Mouse (Mus musculus): Measurements from ENCODE around the gene 4930544D05Rik. TPM values are rescaled to one million over a fixed set of nuclear protein-coding genes. Genes with fewer than 3 reads are reported as not detected.

4930544D05Rik gene
- polyA plus RNA-seq, 1 experiment = not detected

DNA sequence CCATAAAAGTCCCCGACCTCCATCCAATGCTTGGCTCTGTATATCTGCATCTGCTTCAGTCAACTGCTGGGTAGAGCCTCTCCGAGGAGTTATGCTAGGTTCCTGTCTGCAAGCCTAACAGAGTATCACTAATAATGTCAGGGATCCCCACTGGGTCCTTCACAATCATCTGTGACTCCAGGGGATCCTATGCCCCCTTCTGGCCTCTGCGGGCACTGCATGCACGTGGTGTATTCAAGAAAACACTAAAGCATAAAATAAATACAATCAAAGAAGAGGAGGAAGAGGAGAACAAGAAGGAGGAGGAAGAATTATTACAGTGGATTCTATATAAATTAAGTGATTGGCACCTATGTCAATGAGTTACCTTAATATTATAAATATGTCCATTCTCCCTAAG lies 9.8 kb downstream of the 4930544D05Rik start:
- TF ChIP-seq GATA1 (IDR thresholded peaks at IDR 0.05; ENCODE audit: low read length) = no peak

DNA sequence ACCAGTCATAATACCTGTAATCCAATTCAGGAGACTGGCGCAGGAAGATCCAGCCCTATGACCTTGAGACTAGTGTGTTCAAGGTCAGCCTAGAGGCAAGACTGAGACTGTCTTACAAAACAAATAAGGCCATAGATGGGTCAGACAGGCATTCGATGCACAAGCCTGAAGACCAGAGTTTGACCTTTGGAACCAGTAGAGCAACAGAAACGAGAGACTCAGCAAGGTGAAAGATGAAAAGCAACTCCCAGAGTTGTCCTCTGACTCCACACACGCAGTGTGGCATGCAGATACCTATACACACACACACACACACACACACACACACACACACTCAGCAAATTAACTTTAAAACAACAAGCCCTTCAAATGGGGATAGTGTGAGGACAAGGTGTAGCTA lies 11.2 kb downstream of the 4930544D05Rik start:
- no peak for TF ChIP-seq GATA1 (IDR thresholded peaks at IDR 0.05; ENCODE audit: low read length)

DNA sequence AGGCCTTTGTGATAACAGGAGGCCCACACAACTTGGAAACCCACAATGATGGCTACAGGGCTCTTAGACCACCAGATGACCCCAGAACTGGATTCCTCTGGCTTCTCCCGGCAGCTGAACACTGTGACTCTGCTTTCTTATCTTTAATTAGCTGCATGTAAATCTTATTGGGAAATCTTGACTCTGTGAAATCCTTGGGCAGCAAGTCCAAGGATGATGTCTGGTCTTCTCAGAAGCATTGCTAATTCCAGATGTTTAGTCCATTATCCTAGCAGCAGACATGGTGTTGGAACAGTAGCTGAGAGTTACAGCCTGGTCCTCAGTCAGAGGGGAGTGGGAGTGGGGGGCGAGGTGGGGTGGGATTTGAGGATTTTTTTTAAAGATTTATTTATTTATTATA lies 12.8 kb downstream of the 4930544D05Rik start:
- no peak for TF ChIP-seq GATA1 (IDR thresholded peaks at IDR 0.05; ENCODE audit: low read length)

DNA sequence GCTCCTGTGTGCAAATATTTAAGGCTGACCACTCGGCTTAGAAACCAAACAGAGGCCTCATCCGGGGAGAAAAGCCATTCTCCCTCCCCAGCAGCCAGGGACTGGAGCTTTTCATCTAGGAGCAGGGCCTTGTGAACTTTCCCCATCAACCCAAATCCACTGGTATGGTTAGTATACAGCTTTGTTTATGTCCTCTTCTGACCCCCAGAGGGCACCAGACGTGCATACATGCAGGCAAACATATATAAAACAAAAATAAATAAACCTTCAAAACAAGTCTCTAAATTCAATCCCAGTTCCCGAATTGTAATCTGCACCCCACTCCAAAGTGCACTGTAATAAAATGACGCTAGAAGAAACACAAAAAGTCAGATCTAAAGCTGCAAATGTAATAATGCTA lies 13.9 kb downstream of the 4930544D05Rik start:
- TF ChIP-seq GATA1 (IDR thresholded peaks at IDR 0.05; ENCODE audit: low read length) = no peak

DNA sequence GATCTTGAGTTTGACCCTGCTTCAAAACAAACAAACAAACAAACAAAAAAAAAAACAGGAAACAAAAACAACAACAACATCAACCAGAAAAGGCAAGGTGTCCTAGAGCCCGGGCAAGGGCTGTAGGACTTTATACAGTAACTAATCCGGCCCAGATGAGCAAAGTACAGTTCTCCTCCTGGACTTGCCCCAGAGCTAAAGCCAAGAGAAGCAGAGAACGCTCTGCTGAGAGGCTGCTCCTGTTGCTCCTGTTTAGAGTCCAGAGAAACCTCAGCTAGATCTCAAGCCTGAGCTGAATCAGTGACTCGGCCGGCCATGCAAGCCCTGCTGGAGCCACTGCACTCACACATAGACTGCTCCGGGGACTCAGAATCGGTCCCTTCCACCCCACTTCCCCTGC lies 14.5 kb downstream of the 4930544D05Rik start:
- no peak for TF ChIP-seq GATA1 (IDR thresholded peaks at IDR 0.05; ENCODE audit: low read length)

DNA sequence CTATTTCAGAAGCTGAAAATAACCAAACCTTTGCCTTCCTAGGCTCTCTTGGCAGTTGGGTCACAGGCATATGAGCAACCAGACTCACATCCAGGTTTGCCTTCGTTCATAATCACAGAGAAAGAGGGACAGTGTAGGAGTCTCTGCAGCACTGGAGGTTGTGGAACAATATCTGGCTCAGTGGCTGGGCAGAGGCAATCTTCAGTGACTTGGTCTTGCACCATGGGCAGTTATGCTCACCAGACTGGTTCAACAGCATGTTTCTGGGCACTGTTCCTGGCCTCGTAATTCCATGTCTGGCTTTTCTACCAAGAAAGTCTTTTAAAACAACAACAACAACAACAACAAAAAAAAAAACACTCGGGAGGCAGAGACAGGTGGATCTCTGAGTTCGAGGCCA lies 20.0 kb downstream of the 4930544D05Rik start:
- TF ChIP-seq GATA1 (IDR thresholded peaks at IDR 0.05; ENCODE audit: low read length) = no peak

DNA sequence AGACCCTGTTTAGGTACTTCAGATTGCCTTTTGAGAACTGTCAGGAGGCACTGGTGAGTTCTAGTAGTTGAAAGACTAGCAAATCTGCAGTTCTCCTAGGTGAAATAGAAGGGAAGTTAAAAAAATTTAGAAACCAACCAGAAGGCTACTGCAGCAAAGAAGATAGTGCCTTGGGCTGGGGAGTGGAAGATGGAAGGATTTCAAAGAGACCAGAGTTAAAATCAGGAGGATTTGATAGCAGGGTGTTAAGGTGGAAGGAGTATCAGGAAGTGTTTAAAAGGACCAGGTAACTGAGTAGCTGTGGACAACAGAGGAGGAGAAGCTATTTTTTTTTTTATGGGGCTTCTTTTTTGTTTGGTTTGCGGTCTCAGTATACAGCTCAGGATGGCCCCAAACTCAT lies 22.1 kb downstream of the 4930544D05Rik start:
- TF ChIP-seq GATA1 (IDR thresholded peaks at IDR 0.05; ENCODE audit: low read length) = no peak

DNA sequence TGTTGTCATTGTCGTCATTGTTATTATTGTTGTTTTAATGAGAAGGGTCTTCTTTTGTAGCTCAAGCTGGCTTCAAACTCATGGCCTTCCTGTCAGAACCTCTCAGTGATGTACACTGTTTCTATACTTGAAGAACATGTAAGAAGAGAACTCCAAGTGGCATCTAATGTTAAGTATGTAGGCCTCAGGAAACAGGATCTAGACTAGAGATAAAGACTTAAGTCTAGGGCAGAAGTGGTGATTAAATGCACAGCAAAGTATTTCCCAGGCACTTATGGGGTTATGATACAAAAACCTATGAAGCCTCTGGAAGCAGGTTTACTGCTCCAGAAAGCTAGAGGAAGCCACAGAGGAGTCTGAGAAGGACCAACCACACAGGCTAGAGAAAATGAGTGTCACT lies 22.6 kb downstream of the 4930544D05Rik start:
- TF ChIP-seq GATA1 (IDR thresholded peaks at IDR 0.05; ENCODE audit: low read length) = no peak

DNA sequence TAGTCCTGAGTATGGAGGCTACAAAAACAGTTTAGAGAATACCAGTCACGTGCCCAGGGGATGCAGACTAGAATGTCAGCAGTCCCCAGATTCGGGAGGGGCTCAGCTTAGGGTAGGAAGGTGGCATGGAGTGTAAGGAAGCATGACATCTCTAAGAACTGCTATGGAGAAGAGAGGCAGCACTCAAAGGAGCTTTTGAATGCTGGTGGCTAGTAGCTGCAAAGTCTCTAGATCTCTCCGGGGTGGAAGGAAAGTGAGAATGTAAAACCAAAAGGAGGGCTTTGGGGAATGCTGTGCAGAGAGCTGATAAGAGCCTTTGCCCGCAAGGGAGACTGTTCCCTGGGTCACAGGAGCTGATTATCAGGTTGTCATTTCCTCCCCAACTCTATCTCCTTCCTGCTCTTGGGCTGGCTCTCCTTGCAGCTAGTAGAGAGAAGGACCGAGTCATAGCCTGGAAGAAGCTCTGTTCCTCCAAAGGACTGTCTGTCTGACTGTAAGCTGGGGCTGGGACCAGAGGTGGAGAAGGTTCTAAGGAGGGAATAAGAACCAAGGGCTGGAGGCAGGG lies 23.1 kb downstream of the 4930544D05Rik start, which contains the start of gene Gp1ba:
Gp1ba (plus strand) TSS at position 409 of the 565 bp plus-strand sequence.
- peak; percentile 99 for TF ChIP-seq GATA1 (IDR thresholded peaks at IDR 0.05; ENCODE audit: low read length)

DNA sequence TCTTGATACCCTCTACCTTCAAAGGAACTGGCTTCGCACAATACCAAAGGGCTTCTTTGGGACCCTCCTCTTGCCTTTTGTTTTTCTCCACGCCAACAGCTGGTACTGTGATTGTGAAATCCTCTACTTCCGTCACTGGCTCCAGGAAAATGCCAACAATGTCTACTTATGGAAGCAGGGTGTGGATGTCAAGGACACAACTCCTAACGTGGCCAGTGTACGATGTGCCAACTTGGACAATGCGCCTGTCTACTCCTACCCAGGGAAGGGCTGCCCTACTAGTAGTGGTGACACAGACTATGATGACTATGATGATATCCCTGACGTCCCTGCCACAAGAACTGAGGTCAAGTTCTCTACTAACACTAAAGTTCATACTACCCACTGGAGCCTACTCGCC lies 24.3 kb downstream of the 4930544D05Rik start:
- TF ChIP-seq GATA1 (IDR thresholded peaks at IDR 0.05; ENCODE audit: low read length) = no peak

DNA sequence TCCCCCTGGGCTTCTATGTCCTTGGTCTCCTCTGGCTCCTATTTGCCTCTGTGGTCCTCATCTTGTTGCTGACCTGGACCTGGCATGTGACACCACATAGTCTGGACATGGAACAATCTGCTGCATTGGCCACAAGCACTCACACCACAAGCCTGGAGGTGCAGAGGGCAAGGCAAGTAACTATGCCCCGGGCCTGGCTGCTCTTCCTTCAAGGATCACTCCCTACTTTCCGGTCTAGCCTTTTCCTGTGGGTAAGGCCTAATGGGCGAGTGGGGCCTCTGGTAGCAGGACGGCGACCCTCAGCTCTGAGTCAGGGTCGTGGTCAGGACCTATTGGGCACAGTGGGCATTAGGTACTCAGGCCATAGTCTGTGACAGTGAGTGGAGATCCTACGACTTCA lies 25.6 kb downstream of the 4930544D05Rik start:
- TF ChIP-seq GATA1 (IDR thresholded peaks at IDR 0.05; ENCODE audit: low read length) = no peak

DNA sequence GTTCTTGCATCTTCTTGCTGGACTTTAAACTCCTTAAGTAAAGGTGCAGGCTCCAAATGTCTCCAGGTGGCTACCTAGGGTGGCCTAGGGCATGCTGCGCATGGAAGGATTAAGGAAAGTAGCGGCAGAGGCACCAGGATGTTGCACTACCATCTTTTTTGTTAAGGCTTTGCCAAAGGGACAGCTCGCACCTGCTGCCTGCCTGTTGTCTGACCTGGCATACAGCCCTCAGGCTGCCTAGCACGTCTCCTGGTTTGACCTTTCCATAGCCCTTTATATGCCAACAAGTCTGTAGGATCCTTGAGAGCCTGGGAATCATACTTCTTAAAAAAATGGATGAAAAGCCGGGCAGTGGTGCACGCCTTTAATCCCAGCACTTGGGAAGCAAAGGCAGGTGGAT lies 27.4 kb downstream of the 4930544D05Rik start:
- no peak for TF ChIP-seq GATA1 (IDR thresholded peaks at IDR 0.05; ENCODE audit: low read length)

DNA sequence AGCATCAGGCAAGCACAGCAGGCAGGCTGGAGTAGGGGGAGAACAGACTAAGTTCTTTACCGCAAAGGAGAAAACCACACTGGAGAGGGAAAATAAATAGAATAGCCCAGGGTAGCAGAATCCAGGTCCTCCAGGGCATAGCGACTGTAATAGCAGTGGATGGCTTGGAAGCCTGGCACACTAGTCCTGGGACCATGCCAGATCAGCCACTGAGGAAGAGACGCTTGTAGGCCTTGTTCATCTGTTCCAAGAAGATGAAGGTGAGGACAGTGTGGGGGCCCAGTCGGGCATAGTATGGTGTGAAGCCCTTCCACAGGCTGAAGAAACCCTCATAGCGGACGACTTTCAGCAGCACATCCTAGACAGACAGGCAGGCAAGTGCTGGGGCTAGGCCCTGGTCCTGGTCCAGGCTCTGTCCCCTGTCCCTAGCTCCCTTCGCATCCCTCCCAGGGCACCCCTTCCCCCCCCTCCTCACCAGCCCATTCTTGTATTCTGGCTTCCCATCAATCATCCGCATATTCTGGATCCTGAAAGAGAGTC lies 29.0 kb downstream of the 4930544D05Rik start:
- no peak for TF ChIP-seq GATA1 (IDR thresholded peaks at IDR 0.05; ENCODE audit: low read length)

DNA sequence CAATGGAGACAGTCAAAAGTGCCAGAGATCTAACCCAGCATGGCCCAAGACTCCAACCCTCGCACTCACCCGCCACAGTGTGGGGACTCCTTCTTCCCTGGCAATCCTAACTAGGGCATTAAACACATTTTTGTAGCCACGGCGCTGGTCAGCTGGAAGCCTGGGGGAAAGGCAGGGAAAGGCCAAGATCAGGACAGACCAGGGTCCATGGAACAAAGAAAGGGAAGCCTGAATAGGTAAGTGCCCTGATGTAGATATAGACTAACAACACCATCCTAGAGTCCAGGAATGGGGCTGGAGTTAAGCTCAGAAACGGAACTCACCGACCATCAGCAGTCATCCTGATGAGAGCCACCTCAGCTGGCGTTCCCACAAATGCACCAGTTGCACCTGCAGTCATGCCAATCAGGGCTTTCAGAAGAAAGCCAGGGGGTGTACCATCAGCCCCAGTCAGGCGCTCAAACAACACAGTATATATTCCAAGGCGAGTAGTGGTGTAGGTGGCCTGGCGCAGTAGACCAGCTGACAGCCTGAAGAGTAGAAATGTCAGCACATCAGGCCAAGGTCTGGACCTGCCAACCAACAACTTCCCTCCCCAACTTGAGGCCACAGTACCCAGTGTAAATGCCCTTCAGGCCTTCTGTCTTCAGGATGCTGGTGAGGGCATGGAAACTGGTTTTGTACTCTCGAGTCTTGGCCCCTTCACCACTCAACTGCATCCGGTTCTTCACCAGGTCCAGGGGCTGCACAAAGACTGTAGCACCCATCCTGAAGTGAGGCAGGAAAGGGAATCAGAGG lies 30.0 kb downstream of the 4930544D05Rik start:
- TF ChIP-seq GATA1 (IDR thresholded peaks at IDR 0.05; ENCODE audit: low read length) = no peak

DNA sequence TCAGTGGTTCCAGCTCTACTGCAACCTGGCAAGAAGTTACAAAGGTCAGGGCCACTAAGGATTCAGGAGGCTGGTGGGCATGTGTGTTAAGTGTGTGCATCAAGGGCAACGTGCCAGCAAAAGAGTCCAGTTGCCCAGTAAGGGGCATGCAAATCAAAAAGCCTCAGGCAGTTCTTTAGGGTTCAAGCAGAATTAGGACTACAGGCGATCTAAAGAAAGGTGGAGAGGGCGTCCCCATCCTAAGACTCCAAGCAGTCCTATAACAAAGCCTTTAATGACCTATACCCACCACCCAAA lies 30.6 kb downstream of the 4930544D05Rik start:
- no peak for TF ChIP-seq GATA1 (IDR thresholded peaks at IDR 0.05; ENCODE audit: low read length)

DNA sequence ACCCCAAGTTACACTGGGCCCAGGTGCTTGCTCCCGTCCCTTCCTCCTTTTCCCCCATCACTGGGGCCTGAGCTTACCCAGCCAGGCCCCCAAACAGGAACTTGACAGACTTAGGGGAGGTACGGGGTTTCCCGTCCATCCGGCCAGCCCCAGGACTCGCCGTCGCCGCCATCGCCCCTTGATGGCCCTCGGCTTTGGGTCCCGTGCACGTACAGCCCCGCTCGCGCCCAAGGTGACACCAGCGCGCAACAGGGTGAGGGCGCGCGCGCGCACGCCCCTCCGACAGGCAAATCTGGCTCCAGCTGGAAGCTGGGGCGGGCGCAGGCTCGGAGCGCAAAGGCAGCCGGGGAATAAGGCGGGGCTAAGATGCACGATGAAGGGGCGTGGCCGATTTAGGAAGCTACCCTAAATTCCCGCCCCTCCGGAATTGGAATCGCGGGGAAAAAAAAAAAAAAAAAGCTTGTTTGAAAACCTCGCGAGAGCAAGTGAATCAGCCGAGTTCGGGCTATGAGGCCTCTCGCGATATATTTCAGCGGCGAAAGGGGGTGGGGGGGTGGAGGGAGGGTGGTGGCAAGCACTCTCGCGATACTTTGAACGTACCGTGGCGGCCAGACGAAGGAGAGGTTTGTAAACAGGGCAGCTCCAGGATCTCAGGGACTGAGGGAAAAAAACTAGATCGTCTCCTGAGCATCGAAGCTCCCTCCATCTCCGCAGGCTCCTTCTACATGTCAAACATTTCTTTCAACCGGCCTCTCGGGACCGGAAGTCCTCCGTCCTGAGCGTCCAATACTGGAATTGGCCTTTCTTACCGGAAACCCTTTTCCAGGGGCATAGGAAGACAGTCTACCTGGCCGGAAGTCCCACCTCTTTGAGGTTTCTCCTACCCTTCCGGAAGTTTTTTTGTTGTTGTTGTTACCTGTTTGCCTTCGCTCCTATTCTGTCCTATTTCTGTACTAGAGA lies 31.3 kb downstream of the 4930544D05Rik start, which contains the start of the genes Rnf167 and Slc25a11:
Rnf167 (plus strand) TSS at position 545 of the 960 bp plus-strand sequence.
Slc25a11 (minus strand) TSS at position 789 of the 960 bp plus-strand sequence.
- TF ChIP-seq GATA1 (IDR thresholded peaks at IDR 0.05; ENCODE audit: low read length) = no peak

Data from G1E-ER4 (cell line).